Comparison of ENCODE assay signal across 8 mouse cellular contexts in the genomic region with DNA sequence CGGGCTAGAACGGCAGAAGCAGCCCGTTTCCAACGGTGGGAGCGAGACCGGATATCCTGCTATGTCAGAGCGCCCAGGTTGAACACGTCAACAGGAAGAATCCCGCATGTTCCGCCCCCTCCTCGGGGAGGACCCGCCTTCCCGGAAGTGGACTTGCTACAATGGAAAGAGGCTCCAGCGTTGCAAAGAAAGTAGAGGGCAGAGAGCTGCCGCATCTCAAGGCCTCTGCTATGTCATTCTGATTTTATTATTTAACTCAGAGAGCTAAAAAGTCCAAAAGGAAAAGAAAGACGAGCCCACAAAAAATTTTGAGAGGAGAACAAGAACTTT. TPM values are rescaled to one million over a fixed set of nuclear protein-coding genes. Genes with fewer than 3 reads are reported as not detected.
DNase-seq lines count a peak whose midpoint lies in the region; ATAC-seq and TF ChIP-seq lines count a peak whose summit lies in the region.

A gene (minus strand): TSS at position 68 of the 330 bp plus-strand sequence.

- peak within 1 kb of the TSS; percentile 85 for H3K27ac ChIP-seq in embryonic facial prominence, embryonic 14.5 days (replicated peaks; ENCODE audit: low read depth, low read length)
- H3K27ac ChIP-seq in heart, adult 2 months, result peak within 1 kb of the TSS; percentile 94
- peak within 1 kb of the TSS; percentile 58; the same call in 1 of the 2 replicates for H3K27ac ChIP-seq in limb, embryonic 13.5 days
- peak within 1 kb of the TSS; percentile 88 for H3K27ac ChIP-seq in midbrain, embryonic 16.5 days (ENCODE audit: low read length)

- peak; percentile 98 for ATAC-seq in embryonic facial prominence, embryonic 14.5 days (ENCODE audit: low read depth)
- ATAC-seq in limb, embryonic 13.5 days (ENCODE audit: low FRiP score, low read depth), result peak; percentile 99
- ATAC-seq in midbrain, embryonic 16.5 days, result peak; percentile 100

- H3K4me3 ChIP-seq in embryonic facial prominence, embryonic 14.5 days (ENCODE audit: low read depth, low read length), result peak within 1 kb of the TSS; percentile 90
- peak within 1 kb of the TSS; percentile 82 for H3K4me3 ChIP-seq in heart, adult 2 months
- H3K4me3 ChIP-seq in limb, embryonic 13.5 days, result peak within 1 kb of the TSS; percentile 92
- peak within 1 kb of the TSS; percentile 91 for H3K4me3 ChIP-seq in midbrain, embryonic 16.5 days (ENCODE audit: low read depth, low read length)

- H3K27me3 ChIP-seq in embryonic facial prominence, embryonic 14.5 days (replicated peaks; ENCODE audit: control insufficient read depth, insufficient read depth, low read length), result no peaks in the 10 kb centered on the region
- no peaks in the 10 kb centered on the region for H3K27me3 ChIP-seq in heart, adult 2 months (ENCODE audit: control insufficient read depth, insufficient read depth, low read length)
- H3K27me3 ChIP-seq in limb, embryonic 13.5 days, result no peaks in the 10 kb centered on the region
- no peaks in the 10 kb centered on the region for H3K27me3 ChIP-seq in midbrain, embryonic 16.5 days (ENCODE audit: control insufficient read depth, insufficient read depth, low read depth, low read length)

- H3K4me2 ChIP-seq in embryonic facial prominence, embryonic 14.5 days (ENCODE audit: low read depth, low read length), result peak within 1 kb of the TSS; percentile 84
- peak within 1 kb of the TSS; percentile 89 for H3K4me2 ChIP-seq in limb, embryonic 13.5 days (replicated peaks)
- peak within 1 kb of the TSS; percentile 93 for H3K4me2 ChIP-seq in midbrain, embryonic 16.5 days (ENCODE audit: low read length)

- DNase-seq in 3T3-L1 (ENCODE audit: low read depth, low spot score), result peak; percentile 96
- DNase-seq in adrenal gland, postnatal 4 days (ENCODE audit: low spot score in 2 of 2), result peak; percentile 63 to 90
- DNase-seq in embryonic facial prominence, embryonic 14.5 days (ENCODE audit: low spot score), result peak; percentile 98
- DNase-seq in heart, adult 2 months, result peak; percentile 92 to 93
- peak; percentile 93 to 94 for DNase-seq in kidney, adult 8-10 months
- peak; percentile 69 to 89 for DNase-seq in spleen, postnatal 10 days (ENCODE audit: low spot score in 2 of 2)

- peaks cover 11% of the 10 kb centered on the region for H3K4me1 ChIP-seq in embryonic facial prominence, embryonic 14.5 days (ENCODE audit: control insufficient read depth, insufficient read depth, low read length)
- H3K4me1 ChIP-seq in heart, adult 2 months (ENCODE audit: control insufficient read depth, insufficient read depth, low read length), result peaks cover 3% of the 10 kb centered on the region
- H3K4me1 ChIP-seq in limb, embryonic 13.5 days, result peaks cover 14% of the 10 kb centered on the region
- H3K4me1 ChIP-seq in midbrain, embryonic 16.5 days (ENCODE audit: control insufficient read depth, insufficient read depth, low read length), result peaks cover 15% of the 10 kb centered on the region

- H3K9me3 ChIP-seq in embryonic facial prominence, embryonic 14.5 days (ENCODE audit: control insufficient read depth, low read length), result no peaks in the 10 kb centered on the region
- H3K9me3 ChIP-seq in limb, embryonic 13.5 days, result no peaks in the 10 kb centered on the region
- H3K9me3 ChIP-seq in midbrain, embryonic 16.5 days (replicated peaks; ENCODE audit: control insufficient read depth, low read length, poor library complexity, severe bottlenecking), result no peaks in the 10 kb centered on the region

- TF ChIP-seq POLR2A in heart, adult 2 months (IDR thresholded peaks at IDR 0.05; ENCODE audit: insufficient read depth, low read depth, low read length), result peak; percentile 86

- no peak for TF ChIP-seq EP300 in heart, adult 2 months (IDR thresholded peaks at IDR 0.05; ENCODE audit: insufficient read depth, low read depth, low read length)

- peaks cover 1% of the 10 kb centered on the region; the same call in 1 of the 2 replicates for H3K79me2 ChIP-seq in heart, adult 2 months (replicated peaks; ENCODE audit: control insufficient read depth, insufficient read depth, low read length)

- intact Hi-C loops in heart, adult 2 months (cut with DNase I), result no loop called here

- 1% methylated on average over 15 of the region's 16 CpGs for WGBS in embryonic facial prominence, embryonic 14.5 days
- under 1% methylated on average over 16 of the region's 16 CpGs for WGBS in heart, adult 2 months
- WGBS in limb, embryonic 13.5 days, result under 1% methylated on average over 16 of the region's 16 CpGs
- under 1% methylated on average over 16 of the region's 16 CpGs for WGBS in midbrain, embryonic 16.5 days

- no peak for TF ChIP-seq CTCF in heart, adult 2 months (IDR thresholded peaks at IDR 0.05)

- H3K9ac ChIP-seq in embryonic facial prominence, embryonic 14.5 days (ENCODE audit: low read depth, low read length), result peak within 1 kb of the TSS; percentile 97
- H3K9ac ChIP-seq in heart, adult 2 months (ENCODE audit: low read depth, low read length), result peak within 1 kb of the TSS; percentile 89
- H3K9ac ChIP-seq in limb, embryonic 13.5 days, result peak within 1 kb of the TSS; percentile 92
- peak within 1 kb of the TSS; percentile 93 for H3K9ac ChIP-seq in midbrain, embryonic 16.5 days (ENCODE audit: low read depth, low read length)

- H3K36me3 ChIP-seq in embryonic facial prominence, embryonic 14.5 days (ENCODE audit: control insufficient read depth, insufficient read depth, low read length), result peaks cover 33% of the 10 kb centered on the region
- no peaks in the 10 kb centered on the region; the same call in 1 of the 2 replicates for H3K36me3 ChIP-seq in heart, adult 2 months (ENCODE audit: control insufficient read depth, insufficient read depth, low read length)
- H3K36me3 ChIP-seq in limb, embryonic 13.5 days, result peaks cover 30% of the 10 kb centered on the region
- H3K36me3 ChIP-seq in midbrain, embryonic 16.5 days (ENCODE audit: control insufficient read depth, insufficient read depth, low read length), result peaks cover 6% of the 10 kb centered on the region

RNA-seq across cellular contexts. Expression of the gene that starts here (rescaled TPM):
- total RNA-seq in adrenal gland, postnatal 4 days (2021), result 10 to 100 TPM; 54.2 to 59.0 TPM
- 66.1 and 67.8 TPM in 2 replicates for polyA plus RNA-seq in embryonic facial prominence, embryonic 14.5 days (2014; fragmentation: Nextera tagmentation; extraction: Ambion mirVana)
- 10 to 100 TPM; 17.6 to 19.1 TPM for total RNA-seq in heart, adult 2 months (2021)
- 9.7 and 16.0 TPM in 2 replicates for polyA plus RNA-seq in heart, adult 2 months (2012; rRNA removed)
- polyA plus RNA-seq in limb, embryonic 13.5 days (2015; fragmentation: Nextera tagmentation; extraction: Ambion mirVana), result 74.0 and 85.4 TPM in 2 replicates
- polyA plus RNA-seq in midbrain, embryonic 16.5 days (2015; fragmentation: Nextera tagmentation; extraction: Ambion mirVana), result 78.8 and 86.3 TPM in 2 replicates

Comparison
In these comparisons a context has a peak if more than half of its experiments do, and no peak if none do; other contexts are left out.
1. Peak in every context shown above with its lines: DNase-seq, ATAC-seq, H3K4me3 ChIP-seq and H3K27ac ChIP-seq.